Mouse (Mus musculus) midbrain, embryonic 14.5 days (tissue): ENCODE measurements around the gene Ell3. TPM values are rescaled to one million over a fixed set of nuclear protein-coding genes. Genes with fewer than 3 reads are reported as not detected.

Experiments used
- ATAC-seq: fragments of 200-750 bp; cut with Nextera tagmentation; 2 replicates; pipeline ENCODE4 v1.8.0; 2017; ENCODE audit warnings: moderate number of reproducible peaks, moderate library complexity; ENCODE audit not compliant: low FRiP score, low TSS enrichment
- DNase-seq: peaks from one replicate; pipeline ENCODE4 v3.0.0-alpha.2; 2015
- H3K27ac ChIP-seq: fragments of 300-500 bp; sonication (generic); replicated peaks from 2 replicates; pipeline ENCODE4 v1.5.1; 2014; ENCODE audit warnings: mild to moderate bottlenecking, low read depth, low read length, moderate library complexity
- H3K27me3 ChIP-seq: fragments of 300-500 bp; sonication (generic); 2 replicates; pipeline ENCODE4 v1.6.1; 2014; ENCODE audit warnings: low read length, control low read depth, mixed read lengths; ENCODE audit not compliant: control insufficient read depth, insufficient read depth
- H3K36me3 ChIP-seq: fragments of 300-500 bp; sonication (generic); 2 replicates; pipeline ENCODE4 v1.6.1; 2014; ENCODE audit warnings: low read length, control low read depth; ENCODE audit not compliant: control insufficient read depth, insufficient read depth
- H3K4me1 ChIP-seq: fragments of 300-500 bp; sonication (generic); 2 replicates; pipeline ENCODE4 v1.6.1; 2014; ENCODE audit warnings: mild to moderate bottlenecking, antibody characterized with exemption, low read length, control low read depth; ENCODE audit not compliant: control insufficient read depth, insufficient read depth
- H3K4me2 ChIP-seq: fragments of 300-500 bp; sonication (generic); 2 replicates; pipeline ENCODE4 v1.6.1; 2014; ENCODE audit warnings: mild to moderate bottlenecking, low read length, moderate library complexity
- H3K4me3 ChIP-seq: fragments of 300-500 bp; sonication (generic); replicated peaks from 2 replicates; pipeline ENCODE4 v1.5.1; 2014; ENCODE audit warnings: low read depth, low read length
- H3K9ac ChIP-seq: fragments of 300-500 bp; sonication (generic); replicated peaks from 2 replicates; pipeline ENCODE4 v1.6.1; 2014; ENCODE audit warnings: mild to moderate bottlenecking, low read length, moderate library complexity
- H3K9me3 ChIP-seq: fragments of 300-500 bp; sonication (generic); 2 replicates; pipeline ENCODE4 v1.6.1; 2016; ENCODE audit warnings: low read length, control low read depth, mixed read lengths; ENCODE audit not compliant: control insufficient read depth
- WGBS: fragments of 180-500 bp; shearing (Covaris S2); extraction: QIAGEN DNeasy Blood & Tissue Kit; methylation state at CpG from one replicate; pipeline ENCODE4 v1.1.7; 2014; 5-methylcytosine and 5-hydroxymethylcytosine counted together
- polyA plus RNA-seq: library from polyadenylated mRNA; unstranded; fragments of >200 nt; fragmentation: Nextera tagmentation; extraction: Ambion mirVana; gene quantifications from 2 replicates; pipeline ENCODE4 v1.2.1, GENCODE M21; 2014

Ell3 gene
- polyA plus RNA-seq, 1 experiment from 2014 or later: 2.0 TPM

GRCm38 (mm10) chr2:121416356-121416755 lies 27.7 kb downstream of the Ell3 start:
- H3K4me2 ChIP-seq: peak overlapping the region; percentile 22; the same call in 1 of the 2 replicates

GRCm38 (mm10) chr2:121415591-121415990 lies 28.5 kb downstream of the Ell3 start:
- no peak overlapping the region; the same call in 1 of the 2 replicates for H3K9ac ChIP-seq
- WGBS: 85% methylated on average over 3 of the region's 3 CpGs
- no peak for DNase-seq

More at GRCm38 (mm10) chr2:121416356-121416755, 27.7 kb downstream of the Ell3 start:
- H3K9ac ChIP-seq: no peak overlapping the region
- no peaks in the 10 kb centered on the region for H3K9me3 ChIP-seq
- H3K4me1 ChIP-seq: peaks cover 20% of the 10 kb centered on the region
- peaks cover 33% of the 10 kb centered on the region for H3K36me3 ChIP-seq
- WGBS: 95% methylated on average over 6 of the region's 6 CpGs
- no peak overlapping the region for H3K27ac ChIP-seq
- ATAC-seq (no peak), DNase-seq (no peak)
- H3K27me3 ChIP-seq: no peaks in the 10 kb centered on the region
- H3K4me3 ChIP-seq: no peak overlapping the region

GRCm38 (mm10) chr2:121415103-121415502 lies 29.0 kb downstream of the Ell3 start:
- H3K4me3 ChIP-seq: peak overlapping the region; percentile 99
- DNase-seq (no peak), ATAC-seq (no peak)
- H3K36me3 ChIP-seq: peaks cover 31% of the 10 kb centered on the region
- no peak overlapping the region for H3K27ac ChIP-seq
- H3K9me3 ChIP-seq: no peaks in the 10 kb centered on the region
- peak overlapping the region; percentile 96; the same call in 1 of the 2 replicates for H3K9ac ChIP-seq
- WGBS: 61% methylated on average over 3 of the region's 3 CpGs
- H3K27me3 ChIP-seq: no peaks in the 10 kb centered on the region
- peaks cover 20% of the 10 kb centered on the region for H3K4me1 ChIP-seq
- peak overlapping the region; percentile 75 for H3K4me2 ChIP-seq

More at GRCm38 (mm10) chr2:121415591-121415990, 28.5 kb downstream of the Ell3 start:
- Histone ChIP-seq H3K36me3 (peaks cover 30% of the 10 kb centered on the region), H3K4me2 (peak overlapping the region; percentile 75), H3K27me3 (no peaks in the 10 kb centered on the region), H3K4me3 (peak overlapping the region; percentile 99; the same call in 1 of the 2 replicates), H3K27ac (no peak overlapping the region), H3K4me1 (peaks cover 20% of the 10 kb centered on the region), H3K9me3 (no peaks in the 10 kb centered on the region)
- ATAC-seq: no peak

GRCm38 (mm10) chr2:121414139-121414685 lies 29.9 kb downstream of the Ell3 start:
- Histone ChIP-seq H3K4me3 (peak overlapping the region; percentile 99), H3K27ac (peak overlapping the region; percentile 97), H3K9ac (peak overlapping the region; percentile 96), H3K4me2 (peak overlapping the region; percentile 75), H3K27me3 (no peaks in the 10 kb centered on the region), H3K9me3 (no peaks in the 10 kb centered on the region), H3K4me1 (peaks cover 20% of the 10 kb centered on the region), H3K36me3 (peaks cover 26% of the 10 kb centered on the region)
- DNase-seq: peak; percentile 63
- peak; percentile 51 for ATAC-seq
- WGBS: under 1% methylated on average over 32 of the region's 32 CpGs

- H3K4me2 ChIP-seq: peak within 1 kb of the TSS; percentile 75
- ATAC-seq: peak; percentile 99
- under 1% methylated on average over 68 of the region's 68 CpGs for WGBS
Observed at GRCm38 (mm10) chr2:121413387-121414042, 30.6 kb downstream of the Ell3 start, which contains the start of the genes Pdia3 and Catsper2. Gene Pdia3 (plus strand): TSS chr2:121413775. Gene Catsper2 (minus strand): TSS chr2:121413792.

GRCm38 (mm10) chr2:121412843-121413386 lies 31.2 kb downstream of the Ell3 start:
- H3K27ac ChIP-seq: peak overlapping the region; percentile 97
- 16% methylated on average over 4 of the region's 4 CpGs for WGBS
- no peaks in the 10 kb centered on the region for H3K27me3 ChIP-seq
- H3K4me2 ChIP-seq: peak overlapping the region; percentile 75
- H3K9me3 ChIP-seq: no peaks in the 10 kb centered on the region
- H3K4me3 ChIP-seq: peak overlapping the region; percentile 99
- ATAC-seq (peak; percentile 12), DNase-seq (peak; percentile 59)
- peak overlapping the region; percentile 96 for H3K9ac ChIP-seq
- H3K4me1 ChIP-seq: peaks cover 20% of the 10 kb centered on the region
- peaks cover 13% of the 10 kb centered on the region for H3K36me3 ChIP-seq

More at GRCm38 (mm10) chr2:121413387-121414042, 30.6 kb downstream of the Ell3 start, which contains the start of the genes Pdia3 and Catsper2:
- Histone ChIP-seq H3K4me3 (peak within 1 kb of the TSS; percentile 99), H3K36me3 (peaks cover 19% of the 10 kb centered on the region), H3K4me1 (peaks cover 20% of the 10 kb centered on the region), H3K9me3 (no peaks in the 10 kb centered on the region), H3K9ac (peak within 1 kb of the TSS; percentile 96), H3K27me3 (no peaks in the 10 kb centered on the region), H3K27ac (peak within 1 kb of the TSS; percentile 97)
- peak; percentile 98 for DNase-seq

GRCm38 (mm10) chr2:121408160-121408559 lies 35.9 kb downstream of the Ell3 start:
- no peaks in the 10 kb centered on the region for H3K4me1 ChIP-seq
- no peak overlapping the region for H3K9ac ChIP-seq
- H3K9me3 ChIP-seq: no peaks in the 10 kb centered on the region
- H3K4me3 ChIP-seq: no peak overlapping the region
- ATAC-seq (no peak), DNase-seq (peak; percentile 9)
- no peak overlapping the region for H3K4me2 ChIP-seq
- 0 out of 2 replicates have a peak, but pooled peaks cover 2% of the 10 kb centered on the region for H3K36me3 ChIP-seq
- 31% methylated on average over 4 of the region's 4 CpGs for WGBS
- H3K27ac ChIP-seq: no peak overlapping the region
- H3K27me3 ChIP-seq: no peaks in the 10 kb centered on the region

- Histone ChIP-seq H3K27me3 (no peaks in the 10 kb centered on the region), H3K9ac (no peak overlapping the region), H3K4me2 (no peak overlapping the region), H3K36me3 (no peaks in the 10 kb centered on the region), H3K4me3 (no peak overlapping the region), H3K9me3 (no peaks in the 10 kb centered on the region), H3K4me1 (no peaks in the 10 kb centered on the region), H3K27ac (no peak overlapping the region)
- ATAC-seq (no peak), DNase-seq (no peak)
Observed at GRCm38 (mm10) chr2:121403296-121403695, 40.8 kb downstream of the Ell3 start.
